Mouse (Mus musculus) C2C12 (cell line): Measurements from ENCODE around the gene Rnf220.

Experiments used
- CTCF ChIP-seq: IDR thresholded peaks from one replicate; pipeline ENCODE4 v1.5.1; 2011; ENCODE audit not compliant: control insufficient read depth, insufficient read depth, insufficient read length
- USF1 ChIP-seq: IDR thresholded peaks from one replicate; pipeline ENCODE4 v1.6.1; 2011; ENCODE audit warnings: low read depth, mild to moderate bottlenecking, control low read depth, moderate library complexity

GRCm38 (mm10) chr4:117545448-117545847, 48.6 kb upstream of the Rnf220 start:
- no peak for TF ChIP-seq USF1
- TF ChIP-seq CTCF: no peak
